Mouse (Mus musculus): ENCODE results near the gene Nbr1.
"Not testable (repeated sequence)": the region's sequence is repeated elsewhere in the genome, so short reads cannot be mapped to it uniquely, and the experiment has no call there.

Nbr1 gene

GRCm38 (mm10) chr11:101620022-101620655 lies 68.2 kb downstream of the Nbr1 start:
- not testable (repeated sequence) for DNase-seq (ENCODE audit: low spot score)

- DNase-seq (ENCODE audit: low spot score), result no peak
Observed at GRCm38 (mm10) chr11:101626649-101626994, 74.7 kb downstream of the Nbr1 start.

GRCm38 (mm10) chr11:101626995-101627856 lies 75.3 kb downstream of the Nbr1 start, which contains the start of gene Rdm1:
TSS of gene Rdm1 (plus strand) at chr11:101627195.
- DNase-seq (ENCODE audit: low spot score), result peak; percentile 97

DNA sequence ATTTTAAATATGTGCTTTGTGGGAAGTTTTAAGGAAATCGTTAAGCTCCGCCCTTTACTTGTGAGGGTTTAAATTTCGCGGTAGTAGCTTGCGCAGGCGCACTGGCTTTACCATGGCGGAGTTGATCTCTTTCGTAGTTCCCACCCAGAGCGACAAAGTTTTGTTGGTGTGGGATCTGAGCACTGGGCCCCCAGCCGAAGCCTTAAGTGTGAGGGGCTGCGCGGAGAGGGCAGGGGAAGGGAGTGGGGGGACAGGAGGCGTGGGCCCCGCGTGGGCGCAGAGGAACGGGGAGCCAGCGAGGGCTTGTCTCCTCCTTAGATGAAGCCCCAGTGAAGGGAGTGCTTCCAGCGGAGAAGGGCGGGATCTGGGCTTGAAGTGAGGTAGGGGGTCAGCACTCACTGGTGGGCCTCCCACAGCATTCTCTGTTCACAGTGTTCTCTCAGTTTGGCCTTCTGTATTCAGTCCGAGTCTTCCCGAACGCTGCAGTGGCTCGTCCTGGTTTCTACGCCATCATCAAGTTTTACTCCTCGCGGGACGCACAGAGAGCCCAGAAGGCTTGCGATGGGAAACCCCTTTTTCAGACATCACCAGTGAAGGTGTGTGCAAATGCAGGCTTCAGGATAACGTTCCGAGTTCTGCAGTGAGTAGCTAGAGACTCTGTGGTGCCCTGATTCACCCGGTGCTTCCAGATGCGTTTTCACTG lies 76.1 kb downstream of the Nbr1 start:
- DNase-seq (ENCODE audit: low spot score), result no peak

- not testable (repeated sequence) for DNase-seq (ENCODE audit: low spot score)
Observed at GRCm38 (mm10) chr11:101628733-101629417, 76.9 kb downstream of the Nbr1 start.
